Mouse (Mus musculus) telencephalon, adult 2 months (tissue): ENCODE measurements at regions not wholly inside any gene's neighbourhood (a gene's known extent, or its start where the extent isn't known, plus 50 kb on each side); places are given as distances from the start of the nearest gene placed in this dataset.

Source experiments
- DNase-seq: peaks from one replicate; pipeline ENCODE4 v3.0.0-alpha.2; 2011; ENCODE audit warnings: low read depth, low spot score

DNA sequence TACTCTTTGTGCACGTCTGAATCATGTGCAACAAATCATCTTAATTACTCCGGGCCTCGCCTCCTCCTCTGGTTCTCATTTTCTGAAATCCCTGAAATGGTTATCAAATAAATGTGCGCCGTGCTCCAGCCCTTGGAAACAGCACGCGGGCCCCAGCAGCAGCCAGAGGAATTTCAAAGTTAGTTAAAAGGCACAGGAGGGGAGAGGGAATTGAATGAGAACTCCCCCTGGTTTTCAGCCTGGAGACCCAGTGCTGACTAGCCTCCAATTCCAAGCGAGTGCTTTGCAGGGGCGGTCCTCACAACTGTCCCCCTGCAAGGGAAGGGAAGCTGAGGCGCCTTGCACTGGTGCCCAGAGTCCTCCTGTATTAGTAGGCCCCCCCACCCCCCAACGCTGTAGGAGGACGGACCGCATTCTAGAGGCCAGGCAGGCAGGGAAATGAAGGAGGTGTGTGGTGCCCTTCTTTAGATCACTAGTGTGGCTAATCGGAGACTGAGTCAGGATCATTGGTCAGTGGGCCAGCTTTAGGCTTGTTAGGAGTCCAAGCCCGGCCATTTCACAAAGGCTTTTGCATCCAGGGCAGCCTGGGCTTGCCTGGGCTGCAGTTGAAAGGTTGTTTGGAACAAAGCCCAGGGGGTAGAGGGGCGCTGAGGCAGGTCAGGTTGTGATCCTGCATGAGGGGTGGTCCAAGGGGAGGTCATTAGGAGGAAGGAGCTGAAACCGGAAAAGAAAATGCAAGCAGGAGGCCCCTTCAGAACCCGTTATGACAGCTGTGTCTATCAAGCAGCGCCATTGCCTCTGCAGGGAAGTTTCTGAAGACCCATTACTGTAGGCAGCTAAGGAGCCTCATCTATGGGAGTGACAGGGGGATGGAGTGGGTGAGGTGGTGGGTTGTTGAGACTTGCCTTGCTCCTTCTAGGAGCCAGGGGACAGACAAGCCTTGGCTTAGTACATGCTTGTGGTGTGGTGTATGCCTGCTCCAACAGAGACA lies 80.3 kb upstream of the Igfbp7 start:
- DNase-seq, result no peak

GRCm38 (mm10) chr5:77483053-77483717 lies 75.3 kb upstream of the Igfbp7 start:
- DNase-seq, result no peak

DNA sequence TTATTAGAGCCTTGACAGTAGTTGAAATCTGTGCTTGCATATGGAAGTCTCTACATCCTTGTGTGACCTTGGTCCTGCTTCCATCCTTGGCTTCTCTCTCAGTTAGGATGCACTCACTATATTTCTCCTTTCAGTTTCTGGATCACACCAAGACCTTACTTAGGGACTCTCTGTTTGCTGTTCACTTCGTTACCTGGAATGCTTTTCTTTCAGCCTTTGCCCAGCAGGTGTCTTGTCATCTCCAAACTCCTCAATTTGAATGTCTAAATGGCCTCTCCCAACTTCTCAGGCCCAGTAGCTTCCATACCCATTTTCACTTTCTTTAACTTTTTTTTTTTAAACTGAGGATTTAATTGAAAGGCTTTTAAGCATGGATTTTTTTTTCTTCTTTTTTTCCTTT lies 74.0 kb upstream of the Igfbp7 start:
- DNase-seq, result no peak

DNA sequence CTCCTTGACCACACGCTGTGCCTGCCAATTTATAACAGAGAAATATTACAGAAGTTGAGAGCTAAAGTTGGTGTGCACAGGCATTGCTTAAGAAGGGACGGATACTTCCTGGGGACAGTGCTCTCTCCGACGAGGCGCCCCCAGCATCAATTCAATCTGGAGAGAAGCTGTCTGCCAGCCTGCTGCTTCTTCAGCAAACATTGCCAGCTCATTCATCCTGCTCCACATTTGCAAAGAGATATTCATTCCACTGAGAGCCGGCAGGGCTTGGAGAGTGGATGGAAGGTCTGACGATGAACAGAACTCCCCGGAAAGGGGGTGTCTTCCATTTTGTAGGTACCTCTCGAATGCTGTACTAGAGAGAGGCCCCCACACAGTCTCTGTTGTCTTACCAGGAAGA lies 70.0 kb upstream of the Igfbp7 start:
- DNase-seq, result no peak

GRCm38 (mm10) chr5:77473896-77474486 lies 66.2 kb upstream of the Igfbp7 start:
- DNase-seq, result no peak

GRCm38 (mm10) chr5:77469236-77469766 lies 61.5 kb upstream of the Igfbp7 start:
- DNase-seq, result no peak

- no peak for DNase-seq
These were observed 60.6 kb upstream of the Igfbp7 start for GRCm38 (mm10) chr5:77468467-77468866.

- DNase-seq, result no peak
These were observed 57.2 kb upstream of the Igfbp7 start for GRCm38 (mm10) chr5:77464851-77465548.

DNA sequence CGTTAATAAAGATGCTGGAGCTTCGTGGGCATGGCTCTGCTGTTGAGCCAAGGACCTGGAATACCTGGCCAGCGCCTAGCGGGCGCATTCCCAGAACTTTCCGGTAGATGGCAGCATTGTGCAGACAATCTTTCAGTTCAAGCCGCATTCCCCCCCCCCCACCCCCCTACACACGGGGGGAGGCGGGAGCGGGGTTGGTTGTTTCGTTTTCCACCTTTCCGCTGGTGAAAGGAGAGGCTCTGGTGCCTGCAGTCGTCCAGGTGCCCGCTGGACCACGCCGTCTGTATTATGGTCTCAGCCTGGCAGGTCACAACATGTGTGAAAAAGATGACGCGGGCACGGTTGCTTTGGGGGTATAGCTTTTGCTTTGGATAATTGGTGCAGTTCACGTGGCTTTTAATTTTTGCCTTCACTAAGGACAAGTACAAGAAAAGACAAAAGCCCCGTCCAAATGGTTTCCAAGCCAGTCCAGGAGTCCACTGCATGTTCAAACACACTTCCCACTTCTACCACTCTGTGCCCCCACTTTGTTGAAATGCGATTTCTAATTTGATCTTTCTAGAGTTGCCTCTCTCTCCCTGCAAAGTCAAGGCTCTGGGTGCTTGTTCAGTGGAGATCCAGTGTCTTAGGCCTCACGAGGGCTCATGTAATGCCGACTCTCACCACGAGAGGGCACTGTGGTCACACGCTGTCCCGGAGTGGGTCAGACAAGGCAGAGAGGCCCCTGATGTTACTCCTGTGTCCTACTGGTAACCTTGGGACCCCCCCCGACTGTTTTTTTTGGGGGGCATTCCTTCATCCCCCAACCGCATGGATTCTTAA lies 52.3 kb upstream of the Igfbp7 start:
- peak; percentile 82 for DNase-seq
